15 mouse cellular contexts compared by ENCODE assay signal in the genomic region with DNA sequence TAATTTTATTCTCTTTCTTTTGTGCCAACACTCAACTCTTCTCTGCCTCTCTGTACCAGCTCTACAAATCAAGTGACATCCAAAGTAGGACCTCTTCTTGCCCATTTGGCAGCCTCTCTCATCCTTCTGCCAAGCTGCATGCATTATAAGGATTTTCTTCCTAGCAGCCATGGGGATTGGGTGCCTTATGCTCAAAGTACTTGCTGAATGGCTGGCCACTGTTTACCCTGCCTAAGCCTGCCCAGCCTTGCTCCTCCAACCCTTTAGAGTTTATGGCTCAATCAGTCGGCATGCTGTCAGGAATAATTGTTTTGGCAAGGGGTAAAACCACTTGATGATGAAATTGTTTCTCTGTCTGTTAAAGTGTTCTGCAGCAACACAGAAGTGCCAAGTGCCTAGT. TPM values are rescaled to one million over a fixed set of nuclear protein-coding genes. Genes with fewer than 3 reads are reported as not detected.
DNase-seq lines count a peak whose midpoint lies in the region.
"Had no signal": no experiment of that assay in that cellular context is flagged by ENCODE, and none has a peak within 500 bp of the region (broad histone marks: within the 10 kb centered on the region; RNA-seq: fewer than 3 reads in every experiment).

No protein-coding gene starts in this region.

- DNase-seq in cerebellum, postnatal 14 days, result peak; percentile 63 to 72
- DNase-seq in cerebellum, adult 18-20 months, result no peak
- peak; percentile 30 for DNase-seq in layer of hippocampus, adult 9-11 months
- DNase-seq in layer of hippocampus, adult 9-10 months (ENCODE audit: low spot score), result no peak
- DNase-seq in right cerebral cortex, postnatal 10 days (ENCODE audit: low spot score in 2 of 2), result peak; percentile 75 to 88
- DNase-seq in right cerebral cortex, postnatal 25 days, result no peak
- DNase-seq in skeletal muscle tissue, adult 2 months (ENCODE audit: low read depth, low spot score), result peak; percentile 9
- DNase-seq in gastrocnemius, postnatal 25 days, result no peak
- DNase-seq: cerebellum, adult 9-11 months; heart, postnatal 10 days; kidney, adult 9 months; kidney, postnatal 4 days; lung, postnatal 10 days had no signal

RNA-seq across cellular contexts. Expression of a gene that starts 2.1 kb away (rescaled TPM):
- total RNA-seq in gastrocnemius, postnatal 25 days (2021), result not detected
- total RNA-seq: gastrocnemius, adult 8-10 months; neutrophil, adult 5-6 weeks had no signal

Comparison
In these comparisons a context has a peak if more than half of its experiments do, and no peak if none do; other contexts are left out.
1. DNase-seq: peak in cerebellum, postnatal 14 days (2 of 2), layer of hippocampus, adult 9-11 months (single experiment), right cerebral cortex, postnatal 10 days (2 of 2) and skeletal muscle tissue, adult 2 months (single experiment); none in cerebellum, adult 18-20 months (0 of 2), layer of hippocampus, adult 9-10 months (single experiment), right cerebral cortex, postnatal 25 days (single experiment) and gastrocnemius, postnatal 25 days (single experiment).